Comparison of ENCODE assay signal across 14 mouse cellular contexts in genomic region chr10:70495106-70496104, GRCm38 (mm10). TPM values are rescaled to one million over a fixed set of nuclear protein-coding genes. Genes with fewer than 3 reads are reported as not detected.
A peak's percentile ranks its signal among the peaks of the same experiment; 100 is the strongest.
DNase-seq lines count a peak whose midpoint lies in the region; ATAC-seq lines count a peak whose summit lies in the region.
"Had no signal": no experiment of that assay in that cellular context is flagged by ENCODE, and none has a peak within 500 bp of the region (broad histone marks: within the 10 kb centered on the region; RNA-seq: fewer than 3 reads in every experiment).

No protein-coding gene starts in this region.

- intact Hi-C loops in heart, postnatal 14 days (cut with DNase I) = no loop called here

- no peak for DNase-seq in heart, postnatal 14 days
- DNase-seq in lung, adult 18-20 months = peak; percentile 13 to 20
- DNase-seq in lung, postnatal 14 days = no peak
- DNase-seq in brain, adult 2 months (ENCODE audit: low read depth, low spot score) = peak; percentile 75
- peak; percentile 18 for DNase-seq in lung, postnatal 25 days (ENCODE audit: low spot score)
- no peak for DNase-seq in frontal cortex, postnatal 36 days (ENCODE audit: low spot score in 2 of 2)
- DNase-seq: cerebellum, adult 9-10 months; right cerebral cortex, postnatal 14 days had no signal

- H3K27me3 ChIP-seq in heart, embryonic 12.5 days (replicated peaks) = no peaks in the 10 kb centered on the region
- H3K27me3 ChIP-seq: embryonic facial prominence, embryonic 15.5 days; neural tube, embryonic 12.5 days had no signal

- H3K27ac ChIP-seq in heart, embryonic 12.5 days (ENCODE audit: poor library complexity, severe bottlenecking) = peak overlapping the region; percentile 6; the same call in 1 of the 2 replicates
- H3K27ac ChIP-seq: embryonic facial prominence, embryonic 15.5 days; neural tube, embryonic 12.5 days; stomach, postnatal 0 days had no signal

- H3K9me3 ChIP-seq in heart, embryonic 12.5 days (replicated peaks) = 0 out of 2 replicates have a peak, but pooled peaks cover 3% of the 10 kb centered on the region
- H3K9me3 ChIP-seq: embryonic facial prominence, embryonic 15.5 days; neural tube, embryonic 12.5 days had no signal

- H3K4me2 ChIP-seq in heart, embryonic 12.5 days = no peak overlapping the region
- H3K4me2 ChIP-seq: embryonic facial prominence, embryonic 15.5 days; neural tube, embryonic 12.5 days had no signal

- 71% methylated on average over 4 of the region's 4 CpGs for WGBS in heart, embryonic 12.5 days

- no peaks in the 10 kb centered on the region for H3K36me3 ChIP-seq in heart, embryonic 12.5 days
- H3K36me3 ChIP-seq: embryonic facial prominence, embryonic 15.5 days; neural tube, embryonic 12.5 days had no signal

- no peak overlapping the region for H3K9ac ChIP-seq in heart, embryonic 12.5 days
- H3K9ac ChIP-seq: embryonic facial prominence, embryonic 15.5 days; neural tube, embryonic 12.5 days had no signal

- no peak for ATAC-seq in heart, embryonic 12.5 days (ENCODE audit: insufficient number of reproducible peaks, low FRiP score)
- ATAC-seq: hindbrain, embryonic 16.5 days had no signal

- no peak overlapping the region for H3K4me3 ChIP-seq in heart, embryonic 12.5 days
- H3K4me3 ChIP-seq: embryonic facial prominence, embryonic 15.5 days; neural tube, embryonic 12.5 days had no signal

- peaks cover 8% of the 10 kb centered on the region for H3K4me1 ChIP-seq in heart, embryonic 12.5 days (replicated peaks)

RNA-seq across cellular contexts. Expression of gene Fam13c, which starts 55.1 kb away (rescaled TPM):
- polyA plus RNA-seq in heart, embryonic 12.5 days (2016; fragmentation: Nextera tagmentation; extraction: Ambion mirVana) = 10.0 TPM in 2 replicates
- total RNA-seq in heart, postnatal 14 days (2021) = 1 to 10 TPM; 6.0 to 7.7 TPM
- total RNA-seq: megakaryocyte-erythroid progenitor cell, adult 5-6 weeks had no signal

Comparison
In these comparisons a context has a peak if more than half of its experiments do, and no peak if none do; other contexts are left out.
1. DNase-seq: peak in lung, adult 18-20 months (2 of 2), brain, adult 2 months (single experiment) and lung, postnatal 25 days (single experiment); none in heart, postnatal 14 days (0 of 2), lung, postnatal 14 days (single experiment) and frontal cortex, postnatal 36 days (0 of 2).